Mouse (Mus musculus): ENCODE data around the gene Snrpb. TPM values are rescaled to one million over a fixed set of nuclear protein-coding genes. Genes with fewer than 3 reads are reported as not detected.

The Snrpb gene
- polyA plus RNA-seq, 1 experiment from 2014 or later, result 698 TPM

GRCm38 (mm10) chr2:130155851-130156250 is 23.4 kb downstream of the Snrpb start:
- no peak for ATAC-seq (ENCODE audit: low FRiP score)
- no peak for DNase-seq (ENCODE audit: low spot score)
- Histone ChIP-seq H3K27ac (ENCODE audit: low read depth, low read length) (no peak overlapping the region), H3K9me3 (ENCODE audit: control insufficient read depth, low read length) (no peaks in the 10 kb centered on the region), H3K4me1 (replicated peaks; ENCODE audit: control insufficient read depth, insufficient read depth, low read length) (peaks cover 6% of the 10 kb centered on the region; the same call in 1 of the 2 replicates), H3K27me3 (ENCODE audit: control insufficient read depth, insufficient read depth, low read length) (no peaks in the 10 kb centered on the region), H3K36me3 (ENCODE audit: control insufficient read depth, insufficient read depth, low read length) (no peaks in the 10 kb centered on the region), H3K4me2 (replicated peaks; ENCODE audit: low read depth, low read length) (no peak overlapping the region), H3K4me3 (ENCODE audit: low read depth, low read length) (no peak overlapping the region), H3K9ac (ENCODE audit: low read depth, low read length) (no peak overlapping the region)

GRCm38 (mm10) chr2:130155171-130155570 is 24.0 kb downstream of the Snrpb start:
- no peak for ATAC-seq (ENCODE audit: low FRiP score)

DNA sequence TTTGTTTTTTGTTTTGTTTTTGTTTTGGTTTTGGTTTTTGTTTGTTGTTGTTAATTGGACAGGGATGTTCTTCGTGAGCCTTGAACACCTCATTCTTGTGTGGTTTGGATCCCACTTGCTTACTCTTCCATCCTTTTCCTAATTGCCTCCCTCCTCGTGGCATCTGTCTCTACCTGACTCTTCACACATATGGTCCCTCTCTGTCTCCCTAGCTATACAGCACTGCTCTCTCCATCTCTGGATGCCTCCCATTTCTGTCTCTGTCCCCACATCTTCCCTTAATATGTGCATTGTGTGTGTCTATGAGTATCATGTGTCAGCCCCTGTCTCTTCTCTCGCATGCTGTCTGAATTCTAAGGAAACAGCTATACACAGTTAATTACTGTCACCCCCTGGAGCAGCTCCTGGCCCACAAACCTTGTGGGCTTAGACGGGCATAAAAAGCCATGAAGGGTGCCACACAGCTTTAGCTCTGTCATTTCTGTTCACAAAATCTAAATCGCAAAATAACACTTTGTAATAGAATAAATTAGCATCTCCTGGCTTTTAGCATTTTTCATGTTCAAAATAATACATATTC is 33.0 kb downstream of the Snrpb start:
- H3K27me3 ChIP-seq (ENCODE audit: control insufficient read depth, insufficient read depth, low read length), result no peaks in the 10 kb centered on the region
- no peak overlapping the region for H3K9ac ChIP-seq (ENCODE audit: low read depth, low read length)
- ATAC-seq (ENCODE audit: low FRiP score) (no peak), DNase-seq (ENCODE audit: low spot score) (no peak)
- no peak overlapping the region for H3K4me2 ChIP-seq (replicated peaks; ENCODE audit: low read depth, low read length)
- no peaks in the 10 kb centered on the region for H3K36me3 ChIP-seq (ENCODE audit: control insufficient read depth, insufficient read depth, low read length)
- no peaks in the 10 kb centered on the region for H3K9me3 ChIP-seq (ENCODE audit: control insufficient read depth, low read length)
- no peak overlapping the region for H3K4me3 ChIP-seq (ENCODE audit: low read depth, low read length)
- no peaks in the 10 kb centered on the region for H3K4me1 ChIP-seq (replicated peaks; ENCODE audit: control insufficient read depth, insufficient read depth, low read length)
- WGBS, result 81% methylated on average over 5 of the region's 5 CpGs
- no peak overlapping the region for H3K27ac ChIP-seq (ENCODE audit: low read depth, low read length)

More at GRCm38 (mm10) chr2:130155171-130155570, 24.0 kb downstream of the Snrpb start:
- Histone ChIP-seq H3K4me2 (replicated peaks; ENCODE audit: low read depth, low read length) (no peak overlapping the region), H3K27me3 (ENCODE audit: control insufficient read depth, insufficient read depth, low read length) (no peaks in the 10 kb centered on the region), H3K9ac (ENCODE audit: low read depth, low read length) (no peak overlapping the region), H3K9me3 (ENCODE audit: control insufficient read depth, low read length) (no peaks in the 10 kb centered on the region), H3K4me3 (ENCODE audit: low read depth, low read length) (no peak overlapping the region), H3K4me1 (replicated peaks; ENCODE audit: control insufficient read depth, insufficient read depth, low read length) (peaks cover 6% of the 10 kb centered on the region; the same call in 1 of the 2 replicates), H3K36me3 (ENCODE audit: control insufficient read depth, insufficient read depth, low read length) (no peaks in the 10 kb centered on the region), H3K27ac (ENCODE audit: low read depth, low read length) (no peak overlapping the region)
- WGBS, result 78% methylated on average over 3 of the region's 3 CpGs
- no peak for DNase-seq (ENCODE audit: low spot score)

- ATAC-seq (ENCODE audit: low FRiP score) (no peak), DNase-seq (ENCODE audit: low spot score) (no peak)
- no peak overlapping the region for H3K4me3 ChIP-seq (ENCODE audit: low read depth, low read length)
- H3K36me3 ChIP-seq (ENCODE audit: control insufficient read depth, insufficient read depth, low read length), result no peaks in the 10 kb centered on the region
- H3K27me3 ChIP-seq (ENCODE audit: control insufficient read depth, insufficient read depth, low read length), result no peaks in the 10 kb centered on the region
- H3K27ac ChIP-seq (ENCODE audit: low read depth, low read length), result no peak overlapping the region
- no peaks in the 10 kb centered on the region for H3K4me1 ChIP-seq (replicated peaks; ENCODE audit: control insufficient read depth, insufficient read depth, low read length)
- no peak overlapping the region for H3K4me2 ChIP-seq (replicated peaks; ENCODE audit: low read depth, low read length)
- H3K9me3 ChIP-seq (ENCODE audit: control insufficient read depth, low read length), result no peaks in the 10 kb centered on the region
- WGBS, result 87% methylated on average over 23 of the region's 23 CpGs
- H3K9ac ChIP-seq (ENCODE audit: low read depth, low read length), result no peak overlapping the region
Observed at GRCm38 (mm10) chr2:130144703-130145324, 34.4 kb downstream of the Snrpb start.

- WGBS, result 92% methylated on average over 8 of the region's 8 CpGs
- no peak for ATAC-seq (ENCODE audit: low FRiP score)
- no peaks in the 10 kb centered on the region for H3K27me3 ChIP-seq (ENCODE audit: control insufficient read depth, insufficient read depth, low read length)
- no peaks in the 10 kb centered on the region for H3K4me1 ChIP-seq (replicated peaks; ENCODE audit: control insufficient read depth, insufficient read depth, low read length)
- DNase-seq (ENCODE audit: low spot score), result no peak
- no peak overlapping the region for H3K4me2 ChIP-seq (replicated peaks; ENCODE audit: low read depth, low read length)
- H3K9me3 ChIP-seq (ENCODE audit: control insufficient read depth, low read length), result no peaks in the 10 kb centered on the region
- no peaks in the 10 kb centered on the region for H3K36me3 ChIP-seq (ENCODE audit: control insufficient read depth, insufficient read depth, low read length)
- H3K27ac ChIP-seq (ENCODE audit: low read depth, low read length), result no peak overlapping the region
- H3K4me3 ChIP-seq (ENCODE audit: low read depth, low read length), result no peak overlapping the region
- no peak overlapping the region for H3K9ac ChIP-seq (ENCODE audit: low read depth, low read length)
Observed at GRCm38 (mm10) chr2:130143011-130143410, 36.2 kb downstream of the Snrpb start.

GRCm38 (mm10) chr2:130129687-130130086 is 49.5 kb downstream of the Snrpb start:
- H3K9ac ChIP-seq (ENCODE audit: low read depth, low read length), result no peak overlapping the region
- no peak overlapping the region for H3K4me2 ChIP-seq (replicated peaks; ENCODE audit: low read depth, low read length)
- no peak overlapping the region for H3K27ac ChIP-seq (ENCODE audit: low read depth, low read length)
- 50% methylated on average over 1 of the region's 1 CpGs for WGBS
- no peak overlapping the region for H3K4me3 ChIP-seq (ENCODE audit: low read depth, low read length)
- ATAC-seq (ENCODE audit: low FRiP score) (no peak), DNase-seq (ENCODE audit: low spot score) (no peak)
- no peaks in the 10 kb centered on the region for H3K27me3 ChIP-seq (ENCODE audit: control insufficient read depth, insufficient read depth, low read length)
- H3K9me3 ChIP-seq (ENCODE audit: control insufficient read depth, low read length), result no peaks in the 10 kb centered on the region
- no peaks in the 10 kb centered on the region for H3K4me1 ChIP-seq (replicated peaks; ENCODE audit: control insufficient read depth, insufficient read depth, low read length)
- H3K36me3 ChIP-seq (ENCODE audit: control insufficient read depth, insufficient read depth, low read length), result no peaks in the 10 kb centered on the region

DNA sequence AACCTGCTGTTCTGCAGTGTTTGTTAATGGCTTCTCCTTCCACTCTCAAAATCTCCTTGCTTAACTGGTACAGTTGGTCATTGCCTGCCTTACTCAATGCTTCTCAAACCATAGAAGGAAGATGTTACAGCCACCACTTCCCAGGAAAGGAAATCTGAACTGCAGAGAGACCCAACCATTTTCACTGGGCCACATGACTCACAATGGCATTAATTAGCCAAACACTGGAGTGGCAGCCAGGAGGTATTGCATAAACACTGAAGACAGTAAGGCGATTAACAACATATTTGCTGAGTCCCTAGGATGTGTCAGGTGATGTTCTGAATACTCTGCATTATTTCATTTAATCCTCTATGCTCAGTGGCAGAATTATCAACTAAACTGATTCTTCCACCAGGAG is 53.1 kb downstream of the Snrpb start:
- no peak overlapping the region for H3K4me2 ChIP-seq (replicated peaks; ENCODE audit: low read depth, low read length)
- no peaks in the 10 kb centered on the region for H3K36me3 ChIP-seq (ENCODE audit: control insufficient read depth, insufficient read depth, low read length)
- DNase-seq (ENCODE audit: low spot score) (no peak), ATAC-seq (ENCODE audit: low FRiP score) (no peak)
- 88% methylated on average over 1 of the region's 1 CpGs for WGBS
- H3K27ac ChIP-seq (ENCODE audit: low read depth, low read length), result no peak overlapping the region
- no peaks in the 10 kb centered on the region for H3K9me3 ChIP-seq (ENCODE audit: control insufficient read depth, low read length)
- H3K4me1 ChIP-seq (replicated peaks; ENCODE audit: control insufficient read depth, insufficient read depth, low read length), result no peaks in the 10 kb centered on the region
- H3K9ac ChIP-seq (ENCODE audit: low read depth, low read length), result no peak overlapping the region
- no peaks in the 10 kb centered on the region for H3K27me3 ChIP-seq (ENCODE audit: control insufficient read depth, insufficient read depth, low read length)
- H3K4me3 ChIP-seq (ENCODE audit: low read depth, low read length), result no peak overlapping the region

GRCm38 (mm10) chr2:130125279-130126059 is 53.7 kb downstream of the Snrpb start:
- Histone ChIP-seq H3K4me3 (ENCODE audit: low read depth, low read length) (no peak overlapping the region), H3K36me3 (ENCODE audit: control insufficient read depth, insufficient read depth, low read length) (no peaks in the 10 kb centered on the region), H3K27me3 (ENCODE audit: control insufficient read depth, insufficient read depth, low read length) (no peaks in the 10 kb centered on the region), H3K4me2 (replicated peaks; ENCODE audit: low read depth, low read length) (no peak overlapping the region), H3K4me1 (replicated peaks; ENCODE audit: control insufficient read depth, insufficient read depth, low read length) (no peaks in the 10 kb centered on the region), H3K9me3 (ENCODE audit: control insufficient read depth, low read length) (no peaks in the 10 kb centered on the region), H3K9ac (ENCODE audit: low read depth, low read length) (no peak overlapping the region), H3K27ac (ENCODE audit: low read depth, low read length) (no peak overlapping the region)
- ATAC-seq (ENCODE audit: low FRiP score), result no peak
- DNase-seq (ENCODE audit: low spot score), result peak; percentile 11
- WGBS, result 66% methylated on average over 6 of the region's 6 CpGs
